Mouse (Mus musculus) layer of hippocampus, adult 2 months (tissue): ENCODE data around the gene Gprin1. TPM values are rescaled to one million over a fixed set of nuclear protein-coding genes. Genes with fewer than 3 reads are reported as not detected.

Experiments
- DNase-seq, 2 experiments: peaks; one replicate each; pipeline ENCODE4 v3.0.0; 2022; ENCODE audit warnings: low spot score in 2 of 2
- H3K27ac ChIP-seq: fragments of 200-600 bp; 2 replicates; pipeline ENCODE4 v1.8.1; 2022
- H3K4me3 ChIP-seq: fragments of 200-600 bp; 2 replicates; pipeline ENCODE4 v1.8.1; 2022; ENCODE audit warnings: mild to moderate bottlenecking
- CTCF ChIP-seq: fragments of 200-600 bp; conservative IDR thresholded peaks from 2 replicates; pipeline ENCODE4 v1.8.1; 2022; ENCODE audit warnings: antibody characterized with exemption, mild to moderate bottlenecking, moderate library complexity
- total RNA-seq, 2 experiments: library from RNA; stranded (reverse); gene quantifications; 2 replicates each; pipeline ENCODE4 v1.2.3; 2021

The Gprin1 gene
- total RNA-seq, 2 experiments from 2014 or later: 146 to 150 TPM

- Histone ChIP-seq H3K27ac (peak overlapping the region; percentile 46; the same call in 1 of the 2 replicates), H3K4me3 (no peak overlapping the region)
- peak; percentile 46 for TF ChIP-seq CTCF
- no peak for DNase-seq
Measured at GRCm38 (mm10) chr13:54738213-54738601, 11.5 kb downstream of the Gprin1 start.

- H3K4me3 ChIP-seq: no peak overlapping the region
- peak overlapping the region; percentile 46; the same call in 1 of the 2 replicates for H3K27ac ChIP-seq
- no peak for TF ChIP-seq CTCF
- DNase-seq: no peak
Measured at GRCm38 (mm10) chr13:54737488-54738212, 12.0 kb downstream of the Gprin1 start.

GRCm38 (mm10) chr13:54736931-54737330, 12.7 kb downstream of the Gprin1 start:
- DNase-seq: no peak

GRCm38 (mm10) chr13:54726131-54726530, 23.5 kb downstream of the Gprin1 start:
- no peak for TF ChIP-seq CTCF
- no peak overlapping the region for H3K4me3 ChIP-seq
- no peak overlapping the region for H3K27ac ChIP-seq
- DNase-seq: no peak

More at GRCm38 (mm10) chr13:54736931-54737330, 12.7 kb downstream of the Gprin1 start:
- TF ChIP-seq CTCF: no peak
- no peak overlapping the region for H3K4me3 ChIP-seq
- 0 out of 2 replicates have a peak overlapping the region, but pooled peaks have one; percentile 28 for H3K27ac ChIP-seq

- H3K4me3 ChIP-seq: no peak overlapping the region
- no peak for DNase-seq
- peak; percentile 56 for TF ChIP-seq CTCF
- H3K27ac ChIP-seq: no peak overlapping the region
Measured at GRCm38 (mm10) chr13:54723143-54723542, 26.5 kb downstream of the Gprin1 start.

- peak; percentile 29 to 76 for DNase-seq
- Histone ChIP-seq H3K27ac (no peak overlapping the region), H3K4me3 (no peak overlapping the region)
- peak; percentile 94 for TF ChIP-seq CTCF
Measured at GRCm38 (mm10) chr13:54716916-54717315, 32.8 kb downstream of the Gprin1 start.

- Histone ChIP-seq H3K4me3 (no peak overlapping the region), H3K27ac (no peak overlapping the region)
- no peak for TF ChIP-seq CTCF
- DNase-seq: no peak
Measured at GRCm38 (mm10) chr13:54714996-54715395, 34.7 kb downstream of the Gprin1 start.

GRCm38 (mm10) chr13:54714393-54714792, 35.3 kb downstream of the Gprin1 start:
- no peak overlapping the region for H3K27ac ChIP-seq
- peak in 1 of 2 experiments; percentile 39 for DNase-seq
- no peak overlapping the region for H3K4me3 ChIP-seq
- TF ChIP-seq CTCF: peak; percentile 72

- DNase-seq: no peak
- H3K27ac ChIP-seq: no peak overlapping the region
- no peak overlapping the region for H3K4me3 ChIP-seq
- no peak for TF ChIP-seq CTCF
Measured at GRCm38 (mm10) chr13:54710866-54711265, 38.8 kb downstream of the Gprin1 start.

- no peak for TF ChIP-seq CTCF
- Histone ChIP-seq H3K4me3 (no peak overlapping the region), H3K27ac (no peak overlapping the region)
- no peak for DNase-seq
Measured at GRCm38 (mm10) chr13:54704890-54705289, 44.8 kb downstream of the Gprin1 start.

GRCm38 (mm10) chr13:54702507-54702906, 47.2 kb downstream of the Gprin1 start:
- no peak for DNase-seq
- no peak for TF ChIP-seq CTCF
- H3K27ac ChIP-seq: no peak overlapping the region
- H3K4me3 ChIP-seq: no peak overlapping the region

- no peak for TF ChIP-seq CTCF
- Histone ChIP-seq H3K27ac (no peak within 1 kb of the TSS), H3K4me3 (no peak within 1 kb of the TSS)
- DNase-seq: no peak
Measured at GRCm38 (mm10) chr13:54701243-54701642, 48.4 kb downstream of the Gprin1 start, which contains the start of gene Cdhr2. Gene Cdhr2, plus strand, starts transcription at chr13:54701461.

GRCm38 (mm10) chr13:54695479-54696230, 54.0 kb downstream of the Gprin1 start:
- no peak for DNase-seq
- Histone ChIP-seq H3K27ac (no peak overlapping the region), H3K4me3 (no peak overlapping the region)
- no peak for TF ChIP-seq CTCF
